Mouse (Mus musculus) layer of hippocampus, postnatal 36 days (tissue): Measurements from ENCODE around the gene Sepsecs. TPM values are rescaled to one million over a fixed set of nuclear protein-coding genes. Genes with fewer than 3 reads are reported as not detected.

Experiments
- DNase-seq, 2 experiments: peaks; one replicate each; pipeline ENCODE4 v3.0.0; 2022
- total RNA-seq, 2 experiments: library from RNA; stranded (reverse); gene quantifications; 2 replicates each; pipeline ENCODE4 v1.2.3; 2021

Sepsecs gene
- total RNA-seq, 2 experiments from 2014 or later, result 10.1 to 10.6 TPM

GRCm38 (mm10) chr5:52609672-52610071 is 59.8 kb downstream of the Sepsecs start:
- no peak for DNase-seq

GRCm38 (mm10) chr5:52604582-52605041 is 64.9 kb downstream of the Sepsecs start:
- no peak for DNase-seq

DNA sequence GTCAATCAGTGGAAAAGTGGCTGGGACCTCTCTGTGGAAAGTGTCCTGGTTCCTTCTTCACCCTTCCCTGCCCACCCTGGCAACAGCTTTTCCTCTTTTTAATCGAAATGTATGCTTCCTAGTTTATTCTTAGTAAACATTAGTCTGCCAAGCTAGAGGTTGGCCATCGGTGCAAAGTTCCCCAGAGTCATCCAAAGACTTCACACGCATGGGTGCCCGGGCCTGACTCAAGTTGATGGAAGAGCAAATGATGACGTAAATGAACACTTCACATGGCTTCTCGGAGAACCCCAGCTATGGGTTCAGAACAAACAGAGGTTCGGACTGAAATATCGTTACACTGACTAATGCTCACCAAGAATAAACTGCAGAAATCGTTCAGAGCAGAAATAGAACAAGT is 78.9 kb downstream of the Sepsecs start:
- no peak for DNase-seq

Other genes starting within 250 kb of the Sepsecs start
- gene Ccdc149, start 198.2 kb downstream of the Sepsecs start, total RNA-seq, result 10 to 100 TPM; 61.5 to 66.2 TPM
- 10 to 100 TPM; 21.5 to 23.4 TPM for gene Lgi2, start 103.2 kb downstream of the Sepsecs start, total RNA-seq
- 1 to 10 TPM; 2.1 to 2.8 TPM for gene Pi4k2b, start 71.9 kb upstream of the Sepsecs start, total RNA-seq
- gene Zcchc4, start 105.7 kb upstream of the Sepsecs start, total RNA-seq, result 10 to 100 TPM; 10.5 to 11.7 TPM
- gene Anapc4, start 164.3 kb upstream of the Sepsecs start, total RNA-seq, result 10 to 100 TPM; 67.6 to 71.4 TPM